13 mouse cellular contexts compared by ENCODE assay signal in genomic region chr11:100946862-100947261, GRCm38 (mm10). TPM values are rescaled to one million over a fixed set of nuclear protein-coding genes. Genes with fewer than 3 reads are reported as not detected.
A peak's percentile ranks its signal among the peaks of the same experiment; 100 is the strongest.
DNase-seq lines count a peak whose midpoint lies in the region; ATAC-seq and TF ChIP-seq lines count a peak whose summit lies in the region.
"Had no signal": no experiment of that assay in that cellular context is flagged by ENCODE, and none has a peak within 500 bp of the region (broad histone marks: within the 10 kb centered on the region; RNA-seq: fewer than 3 reads in every experiment).

No protein-coding gene starts in this region.

- H3K27me3 ChIP-seq in forebrain, postnatal 0 days (ENCODE audit: insufficient read depth, low read length): no peaks in the 10 kb centered on the region
- peaks cover 6% of the 10 kb centered on the region; the same call in 1 of the 2 replicates for H3K27me3 ChIP-seq in forebrain, embryonic 12.5 days
- no peaks in the 10 kb centered on the region for H3K27me3 ChIP-seq in kidney, embryonic 14.5 days (ENCODE audit: control insufficient read depth, insufficient read depth, low read length)
- H3K27me3 ChIP-seq in midbrain, embryonic 14.5 days (ENCODE audit: control insufficient read depth, insufficient read depth, low read length): no peaks in the 10 kb centered on the region
- no peaks in the 10 kb centered on the region; the same call in 1 of the 2 replicates for H3K27me3 ChIP-seq in midbrain, embryonic 13.5 days

- H3K4me2 ChIP-seq in forebrain, postnatal 0 days (ENCODE audit: low read depth): no peak overlapping the region
- H3K4me2 ChIP-seq in forebrain, embryonic 12.5 days: no peak overlapping the region
- no peak overlapping the region for H3K4me2 ChIP-seq in kidney, embryonic 14.5 days (replicated peaks; ENCODE audit: low read depth, low read length)
- no peak overlapping the region for H3K4me2 ChIP-seq in midbrain, embryonic 14.5 days (ENCODE audit: low read length)
- no peak overlapping the region for H3K4me2 ChIP-seq in midbrain, embryonic 13.5 days (replicated peaks)

- no peak for TF ChIP-seq CTCF in forebrain, postnatal 0 days (IDR thresholded peaks at IDR 0.05; ENCODE audit: low read depth)

- 32% methylated on average over 4 of the region's 4 CpGs for WGBS in forebrain, postnatal 0 days
- 47% methylated on average over 4 of the region's 4 CpGs for WGBS in forebrain, embryonic 12.5 days
- WGBS in kidney, embryonic 14.5 days: 46% methylated on average over 4 of the region's 4 CpGs
- WGBS in midbrain, embryonic 14.5 days: 46% methylated on average over 4 of the region's 4 CpGs
- 48% methylated on average over 4 of the region's 4 CpGs for WGBS in midbrain, embryonic 13.5 days

- H3K4me1 ChIP-seq in forebrain, postnatal 0 days (ENCODE audit: insufficient read depth): no peaks in the 10 kb centered on the region
- H3K4me1 ChIP-seq in forebrain, embryonic 12.5 days: peaks cover 2% of the 10 kb centered on the region; the same call in 1 of the 2 replicates
- H3K4me1 ChIP-seq in kidney, embryonic 14.5 days (ENCODE audit: control insufficient read depth, insufficient read depth, low read length): 0 out of 2 replicates have a peak, but pooled peaks cover 4% of the 10 kb centered on the region
- H3K4me1 ChIP-seq in midbrain, embryonic 14.5 days (ENCODE audit: control insufficient read depth, insufficient read depth, low read length): no peaks in the 10 kb centered on the region
- no peaks in the 10 kb centered on the region for H3K4me1 ChIP-seq in midbrain, embryonic 13.5 days (replicated peaks)

- H3K36me3 ChIP-seq in forebrain, postnatal 0 days (ENCODE audit: insufficient read depth): no peaks in the 10 kb centered on the region
- no peaks in the 10 kb centered on the region for H3K36me3 ChIP-seq in forebrain, embryonic 12.5 days (replicated peaks)
- H3K36me3 ChIP-seq in kidney, embryonic 14.5 days (ENCODE audit: control insufficient read depth, insufficient read depth, low read length): no peaks in the 10 kb centered on the region
- H3K36me3 ChIP-seq in midbrain, embryonic 14.5 days (ENCODE audit: control insufficient read depth, insufficient read depth, low read length): no peaks in the 10 kb centered on the region
- H3K36me3 ChIP-seq in midbrain, embryonic 13.5 days: no peaks in the 10 kb centered on the region

- H3K9me3 ChIP-seq in forebrain, postnatal 0 days (ENCODE audit: low read length): 0 out of 2 replicates have a peak, but pooled peaks cover 7% of the 10 kb centered on the region
- H3K9me3 ChIP-seq in forebrain, embryonic 12.5 days: no peaks in the 10 kb centered on the region
- H3K9me3 ChIP-seq in kidney, embryonic 14.5 days (ENCODE audit: control insufficient read depth, low read length): 0 out of 2 replicates have a peak, but pooled peaks cover 2% of the 10 kb centered on the region
- no peaks in the 10 kb centered on the region for H3K9me3 ChIP-seq in midbrain, embryonic 14.5 days (ENCODE audit: control insufficient read depth, low read length)
- no peaks in the 10 kb centered on the region for H3K9me3 ChIP-seq in midbrain, embryonic 13.5 days

- H3K9ac ChIP-seq in forebrain, postnatal 0 days: no peak overlapping the region
- no peak overlapping the region for H3K9ac ChIP-seq in forebrain, embryonic 12.5 days
- no peak overlapping the region for H3K9ac ChIP-seq in kidney, embryonic 14.5 days (ENCODE audit: low read depth, low read length)
- H3K9ac ChIP-seq in midbrain, embryonic 14.5 days (replicated peaks; ENCODE audit: low read length): no peak overlapping the region
- no peak overlapping the region for H3K9ac ChIP-seq in midbrain, embryonic 13.5 days (replicated peaks)
- H3K9ac ChIP-seq: liver, embryonic 14.5 days had no signal

- H3K27ac ChIP-seq in forebrain, postnatal 0 days (ENCODE audit: low read depth, low read length): no peak overlapping the region
- no peak overlapping the region for H3K27ac ChIP-seq in forebrain, embryonic 12.5 days
- no peak overlapping the region for H3K27ac ChIP-seq in kidney, embryonic 14.5 days (ENCODE audit: low read depth, low read length)
- no peak overlapping the region for H3K27ac ChIP-seq in midbrain, embryonic 14.5 days (replicated peaks; ENCODE audit: low read depth, low read length)
- no peak overlapping the region for H3K27ac ChIP-seq in midbrain, embryonic 13.5 days
- H3K27ac ChIP-seq: liver, embryonic 14.5 days had no signal

- peak; percentile 58 for ATAC-seq in forebrain, postnatal 0 days
- ATAC-seq in forebrain, embryonic 12.5 days (ENCODE audit: low FRiP score): no peak
- ATAC-seq in kidney, embryonic 14.5 days (ENCODE audit: low FRiP score, low TSS enrichment): no peak
- ATAC-seq in midbrain, embryonic 14.5 days (ENCODE audit: low FRiP score, low TSS enrichment): no peak
- ATAC-seq in midbrain, embryonic 13.5 days: no peak

- peak; percentile 38 for DNase-seq in forebrain, postnatal 0 days
- peak; percentile 31 for DNase-seq in kidney, adult 11 months
- peak; percentile 40 for DNase-seq in midbrain, embryonic 14.5 days
- DNase-seq in kidney, postnatal 4 days: peak; percentile 49 to 62
- no peak for DNase-seq in gastrocnemius, postnatal 4 days (ENCODE audit: low spot score in 2 of 2)
- DNase-seq: cerebellum, adult 18-20 months; gastrocnemius, postnatal 25 days; heart, postnatal 14 days; layer of hippocampus, postnatal 36 days had no signal

- no peak overlapping the region for H3K4me3 ChIP-seq in forebrain, postnatal 0 days (ENCODE audit: low read depth, low read length)
- H3K4me3 ChIP-seq in forebrain, embryonic 12.5 days (replicated peaks): no peak overlapping the region
- no peak overlapping the region for H3K4me3 ChIP-seq in kidney, embryonic 14.5 days (ENCODE audit: low read length)
- no peak overlapping the region for H3K4me3 ChIP-seq in midbrain, embryonic 14.5 days (replicated peaks; ENCODE audit: low read depth, low read length)
- no peak overlapping the region for H3K4me3 ChIP-seq in midbrain, embryonic 13.5 days (replicated peaks)

RNA-seq across cellular contexts. Expression of gene Stat3, which starts 7.5 kb away (rescaled TPM):
- total RNA-seq in forebrain, postnatal 0 days (2014; rRNA removed): 29.4 and 42.5 TPM in 2 replicates
- polyA plus RNA-seq in forebrain, postnatal 0 days (2015; fragmentation: Nextera tagmentation; extraction: Ambion mirVana): 20.5 and 31.2 TPM in 2 replicates
- 30.8 and 34.1 TPM in 2 replicates for polyA plus RNA-seq in forebrain, embryonic 12.5 days (2016; fragmentation: Nextera tagmentation; extraction: Ambion mirVana)
- polyA plus RNA-seq in kidney, embryonic 14.5 days (2014; fragmentation: Nextera tagmentation; extraction: Ambion mirVana): 25.3 and 40.0 TPM in 2 replicates
- 29.6 and 30.6 TPM in 2 replicates for polyA plus RNA-seq in midbrain, embryonic 14.5 days (2014; fragmentation: Nextera tagmentation; extraction: Ambion mirVana)
- 28.7 and 34.3 TPM in 2 replicates for polyA plus RNA-seq in midbrain, embryonic 13.5 days (2015; fragmentation: Nextera tagmentation; extraction: Ambion mirVana)
- total RNA-seq in gastrocnemius, postnatal 4 days (2021): 10 to 100 TPM; 71.5 to 75.1 TPM

RNA-seq across cellular contexts. Expression of gene Cavin1, which starts 23.8 kb away (rescaled TPM):
- total RNA-seq in forebrain, postnatal 0 days (2014; rRNA removed): 14.8 and 22.7 TPM in 2 replicates
- 36.7 and 38.3 TPM in 2 replicates for polyA plus RNA-seq in forebrain, postnatal 0 days (2015; fragmentation: Nextera tagmentation; extraction: Ambion mirVana)
- polyA plus RNA-seq in forebrain, embryonic 12.5 days (2016; fragmentation: Nextera tagmentation; extraction: Ambion mirVana): 29.9 and 35.6 TPM in 2 replicates
- polyA plus RNA-seq in kidney, embryonic 14.5 days (2014; fragmentation: Nextera tagmentation; extraction: Ambion mirVana): 40.7 and 45.1 TPM in 2 replicates
- polyA plus RNA-seq in midbrain, embryonic 14.5 days (2014; fragmentation: Nextera tagmentation; extraction: Ambion mirVana): 8.0 and 16.3 TPM in 2 replicates
- 28.3 and 30.4 TPM in 2 replicates for polyA plus RNA-seq in midbrain, embryonic 13.5 days (2015; fragmentation: Nextera tagmentation; extraction: Ambion mirVana)
- 100 to 1,000 TPM; 385 to 413 TPM for total RNA-seq in gastrocnemius, postnatal 4 days (2021)

Comparison
In these comparisons a context has a peak if more than half of its experiments do, and no peak if none do; other contexts are left out.
1. DNase-seq: peak in forebrain, postnatal 0 days (single experiment), kidney, adult 11 months (single experiment), midbrain, embryonic 14.5 days (single experiment) and kidney, postnatal 4 days (2 of 2); none in gastrocnemius, postnatal 4 days (0 of 2).